Mouse (Mus musculus) myocyte (in vitro differentiated cells): ENCODE data around the gene Rpl6. TPM values are rescaled to one million over a fixed set of nuclear protein-coding genes. Genes with fewer than 3 reads are reported as not detected.

Experiments used
- H3K27me3 ChIP-seq: one replicate; pipeline ENCODE4 v1.6.1; 2011; ENCODE audit not compliant: control insufficient read depth, insufficient read depth, insufficient read length
- H3K36me3 ChIP-seq: one replicate; pipeline ENCODE4 v1.6.1; 2011; ENCODE audit not compliant: control insufficient read depth, insufficient read depth
- H3K4me2 ChIP-seq: one replicate; pipeline ENCODE4 v1.6.1; 2011; ENCODE audit warnings: low read depth, control low read depth
- H3K4me3 ChIP-seq: one replicate; pipeline ENCODE4 v1.5.1; 2011; ENCODE audit warnings: mild to moderate bottlenecking, control low read depth, moderate library complexity
- H3K79me2 ChIP-seq: one replicate; pipeline ENCODE4 v1.6.1; 2011; ENCODE audit not compliant: control insufficient read depth, insufficient read depth
- H3ac ChIP-seq: one replicate; pipeline ENCODE4 v1.6.1; 2011; ENCODE audit not compliant: control insufficient read depth, insufficient read length
- CEBPB ChIP-seq: IDR thresholded peaks from 2 replicates; pipeline ENCODE4 v1.6.1; 2011; ENCODE audit warnings: mild to moderate bottlenecking, moderate library complexity; ENCODE audit not compliant: poor library complexity, insufficient read depth, severe bottlenecking
- E2F4 ChIP-seq: IDR thresholded peaks from one replicate; pipeline ENCODE4 v1.6.1; 2011; ENCODE audit warnings: mild to moderate bottlenecking, control low read depth, moderate library complexity; ENCODE audit not compliant: insufficient read depth
- MAX ChIP-seq: IDR thresholded peaks from one replicate; pipeline ENCODE4 v1.6.1; 2011; ENCODE audit warnings: low read depth, mild to moderate bottlenecking, control low read depth
- MYOD1 ChIP-seq, 3 experiments: IDR thresholded peaks; one replicate each; pipeline ENCODE4 v1.6.1; 2011; ENCODE audit warnings: control low read depth in 2 of 3, low read depth in 2 of 3, mild to moderate bottlenecking in 2 of 3, moderate library complexity in 1 of 3; ENCODE audit not compliant: insufficient read length in 2 of 3, control insufficient read depth in 1 of 3
- MYOG ChIP-seq, 3 experiments: IDR thresholded peaks; one replicate each; pipeline ENCODE4 v1.6.1; 2011; ENCODE audit warnings: control low read depth in 2 of 3, low read depth in 2 of 3, mild to moderate bottlenecking in 2 of 3; ENCODE audit not compliant: insufficient read length in 2 of 3, control insufficient read depth in 1 of 3, insufficient read depth in 1 of 3
- POLR2A ChIP-seq: IDR thresholded peaks from one replicate; pipeline ENCODE4 v1.6.1; 2011; ENCODE audit warnings: low read depth, mild to moderate bottlenecking, control low read depth, moderate library complexity; ENCODE audit not compliant: insufficient read length
- POLR2AphosphoS2 ChIP-seq: IDR thresholded peaks from one replicate; pipeline ENCODE4 v1.6.1; 2011; ENCODE audit warnings: low read depth, control low read depth; ENCODE audit not compliant: insufficient read length
- REST ChIP-seq: IDR thresholded peaks from one replicate; pipeline ENCODE4 v1.6.1; 2011; ENCODE audit warnings: mild to moderate bottlenecking, control low read depth, moderate library complexity; ENCODE audit not compliant: insufficient read depth, insufficient read length
- SRF ChIP-seq: IDR thresholded peaks from one replicate; pipeline ENCODE4 v1.6.1; 2011; ENCODE audit warnings: low read depth; ENCODE audit not compliant: control insufficient read depth, insufficient read length
- TCF12 ChIP-seq: IDR thresholded peaks from one replicate; pipeline ENCODE4 v1.6.1; 2011; ENCODE audit warnings: mild to moderate bottlenecking, control low read depth; ENCODE audit not compliant: poor library complexity, insufficient read depth, severe bottlenecking
- TCF3 ChIP-seq: IDR thresholded peaks from one replicate; pipeline ENCODE4 v1.6.1; 2011; ENCODE audit warnings: low read depth, control low read depth; ENCODE audit not compliant: insufficient read length
- USF1 ChIP-seq: IDR thresholded peaks from one replicate; pipeline ENCODE4 v1.6.1; 2011; ENCODE audit warnings: low read depth, mild to moderate bottlenecking, control low read depth, moderate library complexity
- polyA plus RNA-seq: library from polyadenylated mRNA; unstranded; fragments of >200 nt; fragmentation: generic; extraction: Trizol; gene quantifications from one replicate; pipeline ENCODE4 v1.2.1, GENCODE M21; 2012; ENCODE audit warnings: missing spikeins

Rpl6 gene
- polyA plus RNA-seq, 1 experiment = 1,361 TPM

GRCm38 (mm10) chr5:121238208-121238607 is 33.9 kb downstream of the Rpl6 start:
- H3K4me3 ChIP-seq = no peak overlapping the region
- no peak overlapping the region for H3ac ChIP-seq
- no peaks in the 10 kb centered on the region for H3K27me3 ChIP-seq
- H3K36me3 ChIP-seq = no peaks in the 10 kb centered on the region
- H3K79me2 ChIP-seq = peaks cover 24% of the 10 kb centered on the region
- TF ChIP-seq TCF3 (no peak), CEBPB (no peak), MYOG (IDR thresholded peaks at IDR 0.05; ENCODE audit: control insufficient read depth in 1 of 3, insufficient read depth in 1 of 3, insufficient read length in 2 of 3, low read depth in 2 of 3) (no peak), USF1 (no peak), REST (no peak), TCF12 (no peak), MAX (no peak), POLR2AphosphoS2 (no peak), POLR2A (no peak), MYOD1 (IDR thresholded peaks at IDR 0.05; ENCODE audit: control insufficient read depth in 1 of 3, insufficient read length in 2 of 3, low read depth in 2 of 3) (no peak), E2F4 (no peak), SRF (no peak)
- H3K4me2 ChIP-seq = no peak overlapping the region

- no peaks in the 10 kb centered on the region for H3K27me3 ChIP-seq
- peaks cover 12% of the 10 kb centered on the region for H3K79me2 ChIP-seq
- TF ChIP-seq MYOD1 (IDR thresholded peaks at IDR 0.05; ENCODE audit: control insufficient read depth in 1 of 3, insufficient read length in 2 of 3, low read depth in 2 of 3) (no peak), TCF12 (no peak), CEBPB (no peak), POLR2A (no peak), REST (no peak), USF1 (no peak), MYOG (IDR thresholded peaks at IDR 0.05; ENCODE audit: control insufficient read depth in 1 of 3, insufficient read depth in 1 of 3, insufficient read length in 2 of 3, low read depth in 2 of 3) (no peak), POLR2AphosphoS2 (no peak), MAX (no peak), SRF (no peak)
- H3ac ChIP-seq = no peak overlapping the region
- no peak overlapping the region for H3K4me2 ChIP-seq
- no peak overlapping the region for H3K4me3 ChIP-seq
- H3K36me3 ChIP-seq = no peaks in the 10 kb centered on the region
Observed at GRCm38 (mm10) chr5:121239846-121240245, 35.6 kb downstream of the Rpl6 start.

GRCm38 (mm10) chr5:121241182-121241581 is 36.9 kb downstream of the Rpl6 start:
- no peak overlapping the region for H3K4me2 ChIP-seq
- TF ChIP-seq SRF = no peak
- TF ChIP-seq MYOG (IDR thresholded peaks at IDR 0.05; ENCODE audit: control insufficient read depth in 1 of 3, insufficient read depth in 1 of 3, insufficient read length in 2 of 3, low read depth in 2 of 3) = no peak
- TF ChIP-seq POLR2A = no peak
- TF ChIP-seq USF1 = no peak
- no peak for TF ChIP-seq MAX
- no peak for TF ChIP-seq MYOD1 (IDR thresholded peaks at IDR 0.05; ENCODE audit: control insufficient read depth in 1 of 3, insufficient read length in 2 of 3, low read depth in 2 of 3)
- TF ChIP-seq REST = no peak
- no peak for TF ChIP-seq POLR2AphosphoS2
- no peak for TF ChIP-seq E2F4
- no peak for TF ChIP-seq TCF3
- TF ChIP-seq TCF12 = no peak
- TF ChIP-seq CEBPB = no peak

GRCm38 (mm10) chr5:121242261-121242660 is 38.0 kb downstream of the Rpl6 start:
- H3K79me2 ChIP-seq = peaks cover 12% of the 10 kb centered on the region
- H3ac ChIP-seq = no peak overlapping the region
- no peaks in the 10 kb centered on the region for H3K27me3 ChIP-seq
- H3K4me2 ChIP-seq = no peak overlapping the region
- no peak overlapping the region for H3K4me3 ChIP-seq
- H3K36me3 ChIP-seq = no peaks in the 10 kb centered on the region
- TF ChIP-seq TCF3 (no peak), MYOG (IDR thresholded peaks at IDR 0.05; ENCODE audit: control insufficient read depth in 1 of 3, insufficient read depth in 1 of 3, insufficient read length in 2 of 3, low read depth in 2 of 3) (no peak), TCF12 (no peak), MAX (no peak), REST (no peak), POLR2AphosphoS2 (no peak), MYOD1 (IDR thresholded peaks at IDR 0.05; ENCODE audit: control insufficient read depth in 1 of 3, insufficient read length in 2 of 3, low read depth in 2 of 3) (no peak), POLR2A (no peak), CEBPB (no peak), SRF (no peak), E2F4 (no peak), USF1 (no peak)

More at GRCm38 (mm10) chr5:121241182-121241581, 36.9 kb downstream of the Rpl6 start:
- H3K27me3 ChIP-seq = no peaks in the 10 kb centered on the region
- no peak overlapping the region for H3K4me3 ChIP-seq
- H3ac ChIP-seq = no peak overlapping the region
- H3K79me2 ChIP-seq = peaks cover 16% of the 10 kb centered on the region
- no peaks in the 10 kb centered on the region for H3K36me3 ChIP-seq
